Mouse (Mus musculus): ENCODE measurements at regions not wholly inside any gene's neighbourhood (a gene's known extent, or its start where the extent isn't known, plus 50 kb on each side); places are given as distances from the start of the nearest gene placed in this dataset.

DNA sequence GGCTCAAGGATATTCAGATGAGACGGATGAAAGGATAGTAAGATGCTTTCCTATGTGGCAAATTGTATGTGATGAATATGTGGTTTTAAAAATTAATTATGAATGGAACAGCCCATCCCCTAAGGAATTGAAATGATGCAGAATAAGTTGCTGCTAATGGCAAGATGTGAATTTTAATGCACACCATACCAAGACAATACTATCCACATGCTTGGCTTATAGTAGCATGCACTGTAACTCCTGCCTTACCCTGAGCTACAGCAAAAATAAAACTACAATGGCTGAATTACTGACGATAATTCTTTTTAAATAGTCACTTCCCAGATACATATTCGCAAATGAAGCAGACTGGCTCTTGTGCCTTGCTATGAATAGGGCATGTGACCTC is 699.4 kb downstream of the 1700064H15Rik start:
- no peak for DNase-seq (ENCODE audit: low read depth, low spot score)

DNA sequence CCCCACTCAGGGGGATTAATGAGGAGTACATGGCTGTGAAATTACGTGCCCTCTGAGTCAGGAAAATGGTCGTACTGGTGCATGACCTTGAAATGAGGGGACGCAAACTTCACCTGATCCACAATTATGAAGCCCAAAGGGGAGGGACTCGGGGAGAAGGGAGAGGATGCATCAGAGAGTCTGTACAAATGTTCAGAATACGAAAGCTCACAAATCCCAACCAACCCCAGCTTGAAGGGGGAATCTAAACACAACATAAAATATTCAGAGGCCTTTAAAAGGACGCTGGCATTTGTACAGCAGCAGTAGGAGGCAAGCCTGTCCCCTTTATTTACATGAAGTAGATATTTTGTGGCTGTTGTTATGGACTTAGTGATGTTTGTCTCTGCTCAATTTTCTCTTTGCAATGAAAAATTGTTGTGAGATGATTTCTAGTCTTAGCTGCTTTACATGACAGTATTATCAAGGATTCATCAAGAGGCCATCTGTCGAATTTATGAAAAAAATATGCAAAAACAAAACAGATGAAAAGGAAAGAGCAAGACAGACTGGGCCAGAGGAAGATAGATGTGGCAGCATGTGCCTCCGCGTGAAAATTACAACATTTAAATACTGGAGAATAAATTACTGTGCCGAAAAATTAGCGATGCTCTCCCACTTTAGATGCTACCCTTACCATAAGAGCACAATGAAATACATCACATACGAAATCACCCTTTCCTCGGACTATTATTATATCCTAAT is 695.3 kb downstream of the 1700064H15Rik start:
- DNase-seq (ENCODE audit: low read depth, low spot score) = no peak

DNA sequence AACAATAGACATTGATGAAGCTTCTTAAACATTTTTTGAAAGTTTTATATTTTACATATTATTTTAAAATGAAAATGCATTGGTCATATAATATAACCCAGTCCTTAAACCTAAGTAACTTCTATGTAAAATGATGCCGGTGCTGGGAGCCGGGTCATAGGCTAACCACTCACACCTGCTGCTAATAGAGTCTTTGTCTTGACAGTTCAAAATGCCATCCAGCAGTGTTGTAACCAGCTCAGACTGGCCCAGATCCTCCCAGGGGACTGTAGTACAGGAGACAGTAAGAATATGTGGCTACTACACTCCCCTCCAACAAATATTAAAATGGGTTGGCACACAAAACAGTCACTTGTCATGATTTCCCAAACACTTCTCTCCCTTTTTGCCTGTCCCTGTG is 693.6 kb downstream of the 1700064H15Rik start:
- DNase-seq (ENCODE audit: low read depth, low spot score) = no peak

DNA sequence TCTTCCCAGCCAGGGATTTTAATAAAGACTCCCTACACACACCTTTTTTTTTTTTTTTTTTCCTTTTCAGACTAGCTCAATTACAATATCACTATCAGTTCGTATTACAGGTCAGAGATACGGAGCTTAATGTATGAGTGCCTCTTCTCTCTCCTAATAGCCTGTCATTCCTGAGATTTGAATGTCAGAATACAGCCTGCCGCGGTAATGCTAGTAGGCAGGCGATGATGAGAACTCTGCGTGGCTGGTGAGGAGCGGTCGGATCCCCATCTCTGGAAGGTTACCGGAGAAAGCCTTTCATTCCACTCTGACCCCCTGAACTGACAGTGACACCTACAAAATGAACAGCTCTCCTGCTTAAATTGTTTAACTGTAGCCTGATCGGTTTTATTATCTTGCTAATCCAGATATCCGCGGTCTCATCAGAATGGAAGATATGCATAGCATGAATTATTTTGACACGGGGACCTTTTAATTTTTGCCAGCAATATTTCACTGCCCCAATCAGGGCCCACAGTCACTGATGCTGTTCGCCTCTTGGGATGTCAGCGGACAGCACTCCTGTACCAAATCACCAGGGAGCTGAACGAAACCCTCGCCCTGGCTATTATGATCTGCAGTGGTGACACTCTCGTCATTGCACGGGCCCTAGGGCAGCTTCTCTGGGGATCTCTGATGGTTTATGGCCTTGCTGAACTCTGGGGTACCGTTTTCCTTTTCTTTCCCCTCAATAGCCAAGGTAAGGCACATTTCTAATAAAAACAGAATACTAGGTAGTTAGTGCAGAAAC is 690.9 kb downstream of the 1700064H15Rik start:
- DNase-seq (ENCODE audit: low read depth, low spot score) = peak; percentile 9

DNA sequence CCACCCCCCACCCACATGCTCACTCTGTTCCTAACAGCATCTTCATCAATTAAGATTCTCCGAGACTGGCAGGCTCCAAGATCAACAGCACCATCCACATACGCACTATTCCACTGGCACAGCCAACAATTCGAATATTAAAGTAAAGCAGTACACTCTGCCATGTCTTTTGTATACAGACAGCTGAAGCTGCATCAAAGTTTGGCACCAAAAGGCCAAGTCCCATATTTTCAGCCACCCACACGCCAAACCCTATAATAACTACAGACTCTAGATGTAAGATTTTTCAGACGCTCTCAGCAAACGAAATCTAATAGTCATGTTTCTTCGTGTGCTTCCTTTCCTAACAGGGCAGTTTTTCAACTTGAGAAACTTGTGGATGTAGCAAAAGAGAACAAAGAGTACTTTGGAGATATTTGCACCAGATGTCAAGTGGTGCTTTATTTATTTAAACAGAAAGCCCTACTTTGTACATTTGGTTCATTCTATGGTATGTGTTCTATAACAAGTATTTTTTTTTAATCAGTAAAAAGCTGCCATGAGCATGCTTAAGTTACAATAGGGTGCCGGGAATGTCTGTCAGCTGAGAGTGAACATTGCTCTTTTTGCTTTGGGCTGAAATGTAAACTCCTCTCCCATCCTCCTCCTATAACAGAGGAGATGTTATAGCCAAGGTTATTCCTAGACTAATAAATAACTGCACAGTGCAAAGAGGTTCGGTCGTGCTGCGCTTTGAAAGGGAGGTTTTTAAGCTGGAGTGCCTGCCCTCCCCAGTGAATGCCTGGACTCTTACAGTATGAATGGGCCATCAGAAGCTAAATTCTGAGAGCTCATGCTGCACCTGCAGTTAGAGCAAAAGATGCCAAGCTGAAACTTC is 686.9 kb downstream of the 1700064H15Rik start:
- DNase-seq (ENCODE audit: low read depth, low spot score) = no peak

DNA sequence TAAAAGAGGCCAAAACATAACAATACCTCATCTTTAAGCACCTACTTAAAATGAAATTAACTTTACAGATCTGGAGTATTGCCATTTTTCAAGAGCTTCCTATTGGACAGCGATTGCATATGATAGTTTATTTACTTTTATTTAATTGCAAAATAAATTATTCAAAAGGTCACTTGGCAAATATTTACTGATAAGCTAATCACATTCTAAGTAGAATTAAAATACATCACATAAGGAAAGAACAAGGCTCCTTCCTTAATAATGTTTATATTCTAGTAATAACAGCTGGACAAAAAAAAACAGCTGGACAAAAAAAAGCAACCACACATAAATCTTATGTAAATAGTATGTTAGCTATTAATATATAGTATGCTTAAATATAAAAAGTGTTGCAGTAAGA is 668.1 kb downstream of the 1700064H15Rik start:
- DNase-seq (ENCODE audit: low read depth, low spot score) = no peak

DNA sequence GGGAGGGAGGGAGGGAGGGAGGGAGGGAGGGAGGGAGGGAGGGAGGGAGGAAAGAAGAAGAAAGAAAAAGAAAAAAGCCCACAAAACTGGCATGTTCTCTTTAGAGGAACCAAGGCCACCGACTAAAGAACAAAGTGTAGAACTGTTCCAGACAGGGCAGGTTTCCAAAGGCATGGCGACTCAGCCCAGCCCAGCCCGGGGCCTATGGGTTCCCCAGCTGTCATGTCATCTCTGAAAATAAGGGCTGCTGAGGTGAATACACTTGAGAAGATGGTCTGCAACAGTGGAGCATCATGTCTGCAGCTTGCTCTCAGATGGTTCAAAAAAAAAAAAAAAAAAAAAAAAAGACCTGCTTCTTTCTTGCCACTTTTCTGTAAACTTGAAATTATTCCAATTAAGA is 639.8 kb downstream of the 1700064H15Rik start:
- DNase-seq (ENCODE audit: low read depth, low spot score) = no peak

DNA sequence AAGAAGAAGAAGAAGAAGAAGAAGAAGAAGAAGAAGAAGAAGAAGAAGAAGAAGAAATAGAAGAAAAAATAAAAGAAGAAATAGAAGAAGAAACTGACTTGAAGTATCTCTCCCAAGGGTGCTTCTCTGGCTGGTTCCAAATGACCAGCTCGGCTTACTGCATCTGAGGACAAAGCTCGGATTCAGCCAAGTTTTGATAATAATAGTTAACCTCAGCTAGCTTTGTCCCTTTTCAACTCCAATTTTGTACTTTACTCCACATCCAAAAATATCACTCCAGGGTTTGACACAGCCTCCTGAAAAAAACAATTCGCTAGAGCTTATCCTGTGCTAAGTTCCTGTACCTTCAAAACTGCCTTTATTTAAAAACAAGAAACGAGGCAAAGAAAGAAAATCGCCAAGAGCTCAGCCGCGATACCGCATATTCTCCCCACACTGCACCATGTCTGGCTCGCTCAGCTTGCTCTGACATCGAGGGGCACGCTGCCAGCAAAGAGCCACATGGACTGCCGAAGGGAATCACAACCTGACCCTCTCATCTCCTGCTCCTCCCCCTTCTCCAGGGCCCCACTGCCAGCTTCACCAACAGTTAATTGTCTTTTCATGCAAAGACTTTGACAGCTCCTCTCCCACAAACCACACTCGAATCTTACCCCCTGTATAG is 638.8 kb downstream of the 1700064H15Rik start:
- DNase-seq (ENCODE audit: low read depth, low spot score) = no peak

DNA sequence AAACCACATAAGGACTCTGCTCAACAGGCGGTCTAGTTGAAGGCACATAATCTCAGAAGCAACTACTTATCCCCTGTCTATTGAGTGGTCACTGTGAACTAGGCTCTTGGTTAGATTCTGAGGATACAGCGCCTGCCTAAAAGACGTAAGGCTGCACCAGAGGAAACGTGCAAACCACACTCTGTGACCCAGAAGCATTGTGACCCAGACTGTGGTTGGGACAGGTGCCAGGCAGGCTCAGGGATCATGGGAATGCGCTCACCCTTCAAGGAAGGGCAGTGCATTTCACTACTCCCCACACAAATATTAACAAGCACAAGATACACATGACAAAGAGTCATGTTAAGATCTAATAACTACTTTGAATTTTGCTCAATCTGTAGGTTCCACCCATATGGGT is 628.3 kb downstream of the 1700064H15Rik start:
- DNase-seq (ENCODE audit: low read depth, low spot score) = no peak

DNA sequence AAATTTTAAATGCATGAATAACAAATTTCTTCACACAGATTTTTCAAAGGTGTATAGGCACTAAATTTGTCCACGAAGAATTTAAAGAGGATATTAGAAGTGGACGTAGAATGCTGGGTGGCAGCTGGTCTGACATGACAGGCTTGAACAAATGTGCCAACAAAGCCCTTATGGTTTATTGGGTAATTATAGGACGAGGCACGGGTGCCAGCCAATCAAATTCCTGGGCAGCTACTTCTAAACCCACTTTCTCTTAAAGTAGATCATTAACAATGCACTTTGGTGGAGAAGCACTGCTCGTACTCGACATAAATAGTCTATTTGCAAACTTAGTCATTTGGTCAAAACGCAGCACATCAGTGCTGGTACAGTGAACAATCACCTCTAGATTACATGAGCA is 626.4 kb downstream of the 1700064H15Rik start:
- DNase-seq (ENCODE audit: low read depth, low spot score) = no peak

DNA sequence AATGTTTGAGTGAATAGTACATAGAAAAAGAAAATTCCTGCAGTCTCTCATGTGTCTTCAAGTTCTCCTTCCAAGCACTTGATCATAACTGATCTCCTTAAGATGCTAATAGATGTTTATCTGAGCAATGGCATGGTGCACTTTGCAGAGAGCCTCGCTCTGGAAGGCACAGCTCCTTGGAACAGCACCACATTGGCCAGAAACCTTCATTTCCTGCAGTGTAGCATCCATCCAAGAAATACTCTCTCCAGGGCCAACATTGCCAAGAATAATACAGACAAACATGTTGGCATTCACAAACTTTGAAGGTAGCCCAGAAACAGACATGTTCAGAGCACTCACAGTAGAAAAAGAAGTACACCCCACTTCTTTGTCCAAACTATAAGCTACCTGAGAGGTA is 623.7 kb downstream of the 1700064H15Rik start:
- DNase-seq (ENCODE audit: low read depth, low spot score) = no peak

DNA sequence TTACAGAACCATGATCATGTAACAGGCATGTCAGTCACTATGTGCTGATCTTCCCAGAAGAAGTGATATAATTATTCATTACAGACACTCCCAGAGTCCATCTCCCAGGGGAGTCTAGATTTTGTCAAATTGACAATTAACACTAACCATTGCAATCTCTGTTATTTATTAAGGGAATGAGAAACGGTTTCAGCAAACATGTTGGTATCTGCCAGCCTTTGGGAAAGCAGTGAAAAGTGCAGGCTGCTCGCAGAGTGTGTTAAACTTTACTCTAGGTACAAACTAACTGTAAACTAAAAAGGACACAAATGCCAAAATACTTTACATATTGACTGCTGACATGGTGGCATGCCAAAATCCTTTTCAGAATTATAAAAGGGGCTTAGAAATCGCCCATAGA is 583.9 kb downstream of the 1700064H15Rik start:
- no peak for DNase-seq (ENCODE audit: low read depth, low spot score)

DNA sequence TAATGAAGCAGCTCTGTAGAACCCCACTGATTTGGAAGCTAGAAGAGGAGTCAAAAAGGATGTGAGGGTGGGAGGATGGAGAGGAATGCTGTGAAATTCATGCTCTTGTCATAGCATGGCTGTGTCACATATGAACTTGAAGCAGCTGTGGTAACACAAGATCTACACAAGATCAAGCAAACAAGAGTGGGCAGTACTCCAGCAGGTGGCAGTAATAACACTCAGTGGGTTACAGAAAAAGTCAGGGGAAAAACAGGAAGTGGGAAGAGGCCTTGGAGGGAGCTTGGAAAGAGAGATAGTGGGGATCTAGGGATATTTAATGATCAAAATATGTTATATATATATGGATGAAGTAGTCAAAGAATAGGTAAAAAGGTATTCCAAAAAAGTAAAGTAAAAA is 582.5 kb downstream of the 1700064H15Rik start:
- DNase-seq (ENCODE audit: low read depth, low spot score) = peak; percentile 49

DNA sequence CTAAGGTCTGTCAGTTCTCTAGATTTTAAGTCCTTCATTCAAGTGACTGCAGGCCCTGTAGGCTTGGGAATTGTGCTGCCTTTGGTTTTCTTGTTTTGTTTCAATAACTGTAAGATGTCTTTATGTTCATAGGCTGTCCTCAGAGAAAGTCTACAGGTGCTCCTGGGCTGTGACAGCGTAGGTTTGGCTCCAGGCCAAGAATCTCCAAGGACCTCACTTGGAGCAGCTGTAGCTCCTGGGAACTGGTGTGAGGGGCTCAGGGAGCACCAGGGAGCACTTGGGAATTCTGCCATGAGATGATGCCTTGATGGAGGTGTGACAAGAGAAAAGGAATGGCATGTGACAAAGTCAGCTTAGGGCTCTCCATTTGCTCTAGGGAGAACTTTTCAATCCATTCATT is 581.9 kb downstream of the 1700064H15Rik start:
- DNase-seq (ENCODE audit: low read depth, low spot score) = no peak

DNA sequence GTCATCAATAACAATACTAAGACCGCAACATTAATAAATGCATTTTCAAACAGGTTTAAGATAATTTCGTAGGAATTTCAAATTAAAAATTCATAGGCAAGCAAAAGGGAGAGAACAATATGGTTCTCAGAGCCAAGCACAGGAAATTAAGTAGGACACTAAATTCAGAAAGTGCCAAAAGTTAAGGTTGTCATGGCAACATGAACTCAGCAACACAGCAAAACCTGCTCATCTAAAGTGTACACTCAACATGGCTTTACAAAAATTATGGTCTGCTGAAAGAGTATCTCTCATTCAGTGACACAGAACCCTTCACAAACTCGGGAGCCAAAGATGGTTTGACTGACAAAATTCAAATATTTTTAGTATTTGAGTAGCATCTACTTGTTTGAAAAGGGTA is 572.5 kb downstream of the 1700064H15Rik start:
- no peak for DNase-seq (ENCODE audit: low read depth, low spot score)

DNA sequence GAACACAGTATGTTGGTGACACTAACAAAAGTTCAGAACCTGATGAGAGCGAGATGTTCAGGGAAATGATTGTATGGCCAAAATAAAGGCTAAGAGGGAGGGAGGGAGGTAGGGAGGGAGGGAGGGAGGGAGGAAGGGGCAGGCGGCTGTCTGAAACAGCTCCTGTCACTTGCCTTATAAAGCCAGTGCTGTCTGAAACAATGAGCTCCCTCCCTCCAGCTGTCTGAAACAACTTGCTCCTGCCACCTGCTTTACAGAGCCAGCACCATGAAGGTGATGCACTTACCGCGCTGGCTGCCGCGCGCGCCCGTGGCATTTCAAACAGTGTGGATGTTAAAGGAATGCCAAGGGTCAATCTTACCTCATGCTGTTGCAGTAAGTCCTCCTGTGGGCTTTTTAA is 571.9 kb downstream of the 1700064H15Rik start:
- DNase-seq (ENCODE audit: low read depth, low spot score) = no peak

DNA sequence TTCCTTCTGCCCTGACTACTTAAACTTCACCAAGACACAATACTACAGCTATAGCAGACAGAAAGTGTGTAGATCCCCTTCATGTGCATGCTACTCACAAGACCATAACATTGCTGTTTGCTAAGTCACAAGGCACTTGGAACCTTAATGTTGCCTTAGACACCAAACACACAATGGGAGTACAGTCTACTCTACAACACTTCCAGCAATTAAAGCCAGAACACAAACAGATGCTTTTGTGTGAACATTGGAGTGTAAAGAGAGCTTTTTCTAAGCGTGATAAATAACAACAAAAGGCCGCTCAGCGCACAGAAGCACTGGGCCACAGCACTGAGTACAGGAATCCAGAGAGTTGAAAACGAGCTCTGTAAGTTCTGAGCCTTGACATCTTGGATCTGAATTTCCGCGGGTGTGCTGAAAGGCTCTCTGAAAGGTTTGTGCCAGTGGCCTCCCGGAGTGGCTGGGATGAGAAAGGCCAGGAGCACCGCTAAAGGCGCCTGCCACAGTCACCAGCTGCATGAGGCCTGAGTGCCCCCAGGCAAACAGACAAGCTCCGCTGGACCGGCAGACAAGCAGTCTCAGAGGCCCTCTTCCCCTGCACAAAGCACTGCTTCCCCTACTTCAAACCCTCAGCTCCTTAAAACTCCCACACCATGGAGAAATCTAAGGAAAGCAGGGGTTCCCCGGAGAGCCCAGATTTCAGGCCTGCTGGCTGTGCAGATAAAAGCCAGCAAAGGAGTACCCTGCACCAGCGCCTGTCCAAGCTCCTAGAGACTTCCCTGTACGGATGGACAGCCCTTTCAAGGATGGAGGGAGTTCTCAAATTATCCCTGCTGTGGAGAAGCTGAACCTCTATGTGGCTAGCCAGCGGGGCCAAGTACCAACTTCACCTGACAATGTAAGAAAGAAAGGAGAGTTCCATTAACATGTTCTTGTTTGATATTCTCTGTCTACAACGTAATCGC is 568.3 kb downstream of the 1700064H15Rik start:
- DNase-seq (ENCODE audit: low read depth, low spot score) = peak; percentile 14

DNA sequence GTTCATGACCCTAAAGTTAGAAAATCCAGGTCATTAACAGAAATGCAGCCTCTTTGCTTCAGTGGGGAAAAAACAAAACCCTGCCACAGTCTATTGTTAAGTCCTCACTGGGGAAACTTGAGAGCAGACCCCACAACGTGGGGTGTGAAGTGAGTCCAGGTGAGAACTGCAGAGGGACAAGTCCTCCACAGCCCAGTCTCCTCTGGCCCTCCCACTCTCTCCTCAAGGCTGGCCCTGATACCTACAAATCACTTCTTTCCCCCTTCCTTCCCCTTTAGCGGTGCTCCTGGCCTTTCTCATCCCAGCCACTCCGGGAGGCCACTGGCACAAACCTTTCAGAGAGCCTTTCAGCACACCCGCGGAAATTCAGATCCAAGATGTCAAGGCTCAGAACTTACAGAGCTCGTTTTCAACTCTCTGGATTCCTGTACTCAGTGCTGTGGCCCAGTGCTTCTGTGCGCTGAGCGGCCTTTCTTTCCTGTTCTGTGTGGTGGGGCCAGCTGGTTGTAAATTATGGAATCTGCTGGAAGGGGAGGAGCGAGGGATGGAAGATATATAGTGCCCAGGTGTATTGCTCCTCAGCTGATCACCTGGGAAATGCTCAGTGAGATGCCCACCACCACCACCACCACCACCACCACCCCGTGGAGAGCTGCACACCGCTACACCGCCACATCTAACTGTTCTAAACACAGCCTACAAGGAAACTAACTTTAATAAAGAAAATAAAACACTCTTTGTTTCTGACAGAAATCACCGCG is 566.8 kb downstream of the 1700064H15Rik start:
- DNase-seq (ENCODE audit: low read depth, low spot score) = peak; percentile 16

DNA sequence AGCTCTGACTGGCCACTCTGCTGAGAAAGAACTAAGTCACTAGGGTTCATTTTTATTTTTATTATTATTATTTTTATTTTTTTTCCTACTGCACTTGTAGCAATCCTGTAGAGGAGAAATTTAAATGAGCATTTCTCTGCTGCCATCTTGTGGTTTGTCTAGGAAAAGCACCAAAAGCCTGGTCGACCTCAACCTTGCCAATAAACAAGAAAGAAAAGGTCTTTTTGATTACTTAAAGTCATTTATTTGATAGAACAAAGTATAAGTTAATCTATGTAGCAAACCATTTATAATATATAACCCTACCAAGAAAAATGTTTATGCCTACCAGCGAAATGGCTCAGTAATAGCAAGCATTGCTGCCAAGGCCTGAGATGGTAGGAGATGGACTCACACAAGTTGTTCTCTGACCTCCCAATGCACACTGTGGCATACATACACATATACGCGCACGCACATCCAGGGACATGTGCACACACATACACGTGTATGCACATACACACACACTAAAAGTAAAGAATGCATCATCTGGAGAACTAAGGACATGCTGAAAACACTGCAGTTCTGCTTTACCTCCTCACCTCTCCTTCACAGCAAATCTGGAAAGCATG is 566.1 kb downstream of the 1700064H15Rik start:
- DNase-seq (ENCODE audit: low read depth, low spot score) = peak; percentile 56

All from R1 (cell line).